Mouse (Mus musculus) cerebellum, adult 18-20 months (tissue): ENCODE measurements around the gene Tpm1.
A peak's percentile ranks its signal among the peaks of the same experiment; 100 is the strongest.

Experiments used
- DNase-seq, 2 experiments: peaks; one replicate each; pipeline ENCODE4 v3.0.0; 2021

The Tpm1 gene

DNA sequence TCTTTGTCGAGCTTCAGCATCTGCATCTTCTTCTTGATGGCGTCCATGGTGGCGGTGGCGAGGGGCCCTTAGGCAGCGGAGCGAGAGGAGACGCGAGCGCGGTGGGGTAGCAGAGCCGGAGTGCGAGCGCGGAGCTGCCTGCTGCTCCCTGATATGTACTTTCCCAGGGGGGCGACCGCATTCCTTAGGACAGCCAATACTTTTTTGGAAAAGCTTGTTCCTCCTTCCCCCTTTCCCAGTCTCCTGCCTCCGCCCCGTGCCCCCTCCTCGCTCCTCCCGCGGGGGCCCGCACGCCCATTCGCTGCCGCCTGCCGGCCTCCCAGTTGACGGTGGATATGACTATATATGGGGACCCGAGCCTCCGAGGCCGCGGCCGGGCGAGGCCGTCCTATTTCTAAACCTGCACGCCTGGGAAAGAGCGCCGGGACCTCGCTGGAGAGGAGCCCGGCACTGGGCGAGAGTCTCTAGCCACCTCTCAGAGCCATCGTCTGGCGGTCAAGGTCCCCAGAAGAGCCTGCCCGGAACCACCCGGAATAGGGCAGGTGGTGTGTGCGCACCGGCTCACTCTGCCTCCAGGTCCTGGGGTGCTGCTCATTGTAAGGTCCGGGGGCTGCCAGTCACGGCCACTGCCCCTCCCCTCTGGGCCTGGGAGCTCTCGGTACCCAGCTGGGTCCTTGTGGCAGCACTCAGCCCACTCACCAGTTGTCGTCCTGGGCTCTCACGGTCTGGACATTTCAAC lies at the start of gene Tpm1:
Tpm1 (minus strand) TSS at position 321 of the 739 bp plus-strand sequence.
- peak; percentile 64 to 65 for DNase-seq

DNA sequence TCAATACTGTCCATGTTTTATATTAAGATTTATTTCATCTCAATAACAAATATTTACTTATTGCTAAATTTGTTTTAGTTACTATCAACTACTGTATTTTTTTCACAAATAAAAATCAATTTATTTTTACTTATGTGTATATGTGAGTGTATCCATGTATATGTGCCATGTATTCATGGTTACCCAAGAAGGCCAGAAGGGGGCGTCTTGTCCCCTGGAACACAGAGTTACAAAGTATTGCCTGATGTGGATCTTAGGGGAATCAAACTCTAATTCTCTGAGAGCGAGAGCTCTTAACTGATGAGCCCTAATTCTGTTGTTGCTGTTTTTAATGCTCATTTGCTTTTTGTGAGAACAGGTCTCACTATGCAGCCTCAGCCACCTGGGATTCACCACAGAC lies 45.2 kb upstream of the Tpm1 start:
- DNase-seq, result no peak

DNA sequence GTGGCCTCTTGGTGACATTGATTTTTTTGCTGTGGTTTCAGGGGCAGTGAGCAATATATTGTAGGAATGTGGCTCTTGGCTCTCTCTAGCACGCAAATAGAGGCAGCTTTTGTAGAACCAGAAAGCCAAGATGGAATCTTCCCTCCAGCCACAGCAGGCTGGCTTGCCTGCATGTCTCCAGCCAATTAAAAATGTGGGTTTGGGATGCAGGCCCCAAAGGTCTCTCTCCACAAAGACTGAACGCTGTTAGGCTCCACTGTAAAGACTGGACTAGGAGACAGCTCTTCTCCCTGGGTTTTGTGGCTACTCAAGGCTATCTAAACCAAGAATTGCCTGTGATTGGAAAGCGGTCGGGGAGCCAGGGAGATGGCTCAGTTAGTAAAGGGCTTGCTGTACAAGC lies 43.0 kb upstream of the Tpm1 start:
- no peak for DNase-seq

DNA sequence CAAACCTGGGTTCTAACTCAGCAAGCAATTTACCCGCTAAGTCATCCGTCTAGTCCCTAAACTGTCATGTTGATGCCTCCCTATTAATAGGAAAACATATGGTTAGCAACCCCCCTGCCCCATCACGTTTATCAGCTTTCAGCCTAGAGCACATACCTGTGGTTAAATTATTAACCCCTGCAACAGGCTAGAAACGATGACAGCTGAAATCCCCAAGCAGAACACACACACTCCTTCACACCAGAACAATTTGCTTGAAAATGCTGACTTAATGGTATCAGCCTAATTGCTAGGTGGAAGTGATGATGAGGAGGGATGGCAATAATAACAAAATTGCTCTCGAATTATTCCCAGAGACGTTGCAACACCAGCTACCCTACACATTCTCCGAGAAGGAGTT lies 42.4 kb upstream of the Tpm1 start:
- no peak for DNase-seq

DNA sequence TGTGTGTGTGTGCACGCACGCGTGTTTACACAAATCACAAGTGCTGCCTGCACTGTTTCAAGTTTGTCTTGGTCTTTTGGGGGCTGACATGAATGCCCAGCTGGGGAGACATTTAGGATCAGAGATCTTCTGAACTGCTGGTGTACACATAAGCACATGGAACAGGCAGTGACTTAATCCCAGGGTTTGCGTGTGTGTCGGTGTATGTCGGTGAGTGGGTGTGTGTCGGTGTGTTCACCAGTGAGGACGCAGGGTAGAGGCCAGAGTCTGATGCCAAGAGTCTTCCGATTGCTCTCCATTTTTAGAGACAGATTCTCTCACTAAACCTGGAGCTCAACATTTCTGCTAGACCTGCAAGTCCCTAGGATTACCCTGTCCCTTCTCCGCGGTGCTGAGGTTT lies 41.9 kb upstream of the Tpm1 start:
- DNase-seq, result no peak

DNA sequence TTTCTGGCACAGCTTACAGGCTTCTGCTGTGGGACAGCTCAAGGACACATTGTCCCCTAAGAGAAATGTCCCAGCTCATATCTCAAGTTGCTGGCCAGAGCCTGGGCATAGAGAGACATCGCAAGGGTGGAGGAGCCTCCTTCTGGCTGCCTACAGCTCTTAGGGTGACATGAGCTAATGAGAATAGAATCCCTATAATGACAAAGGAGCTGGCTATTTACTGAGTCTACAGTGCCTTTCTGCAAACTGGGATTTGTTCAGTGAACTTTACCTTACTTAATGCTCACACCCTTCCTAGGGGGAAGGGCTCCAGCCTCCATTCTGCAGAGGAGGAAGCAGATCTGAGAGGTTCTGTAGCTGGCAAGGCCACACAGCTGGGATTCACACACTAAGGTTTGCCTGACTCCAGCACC lies 41.4 kb upstream of the Tpm1 start:
- DNase-seq, result no peak

DNA sequence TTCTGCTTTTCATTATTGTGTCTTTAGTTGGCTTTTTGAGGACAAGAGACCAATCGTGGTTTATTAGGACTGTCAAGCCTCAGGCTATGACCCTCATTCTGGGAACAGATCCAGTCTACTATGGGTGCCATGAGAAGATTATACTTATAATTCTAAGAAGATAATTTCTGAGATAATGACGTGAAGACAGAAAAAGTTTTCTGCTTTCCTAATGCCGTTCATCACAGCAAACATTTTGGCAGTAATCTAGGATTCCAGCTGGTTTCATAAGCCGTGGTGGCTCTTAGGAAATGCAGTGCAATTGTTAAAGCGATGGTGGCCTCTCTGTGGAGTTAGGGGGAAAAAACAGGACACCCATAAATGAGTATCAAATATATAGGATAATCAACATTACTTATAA lies 40.0 kb upstream of the Tpm1 start:
- no peak for DNase-seq

DNA sequence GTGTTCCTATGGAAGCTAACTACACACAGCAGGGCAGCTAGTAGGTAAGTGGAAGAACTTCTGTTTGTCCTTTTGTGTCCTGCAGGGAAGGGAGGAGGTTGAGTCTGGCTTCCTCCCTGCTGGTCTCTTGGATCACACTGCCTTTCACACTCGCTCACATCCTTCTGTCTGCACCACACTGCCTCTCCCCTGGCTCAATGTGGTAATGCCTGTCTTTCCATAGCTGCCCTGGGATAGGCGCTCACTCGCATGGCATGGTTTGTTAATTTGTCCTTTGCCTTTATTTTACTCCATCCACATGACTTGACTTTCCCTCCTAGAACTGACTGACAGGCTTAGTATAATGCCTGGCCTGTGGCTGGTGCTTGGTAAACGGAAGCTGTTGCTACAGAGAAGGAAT lies 34.6 kb upstream of the Tpm1 start:
- DNase-seq, result no peak

DNA sequence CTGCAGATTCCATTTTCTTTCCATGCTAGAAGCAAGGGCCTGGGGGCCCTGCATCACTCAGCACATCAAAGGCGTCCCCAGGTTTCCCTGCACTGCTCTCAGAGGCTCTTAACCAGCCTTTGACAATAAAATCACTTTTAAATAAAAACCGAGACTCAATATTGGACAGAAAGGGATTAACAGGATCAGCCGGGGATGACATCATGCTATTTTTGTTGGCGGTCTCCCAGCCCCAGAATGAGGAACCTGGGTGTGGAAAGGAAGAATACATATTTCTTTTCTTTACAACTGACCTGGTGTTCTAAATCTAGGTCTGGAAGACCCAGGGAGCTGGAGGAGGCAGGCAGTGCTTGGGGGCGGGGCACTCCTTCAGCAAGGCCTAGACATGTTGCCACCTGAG lies 32.5 kb upstream of the Tpm1 start:
- no peak for DNase-seq

DNA sequence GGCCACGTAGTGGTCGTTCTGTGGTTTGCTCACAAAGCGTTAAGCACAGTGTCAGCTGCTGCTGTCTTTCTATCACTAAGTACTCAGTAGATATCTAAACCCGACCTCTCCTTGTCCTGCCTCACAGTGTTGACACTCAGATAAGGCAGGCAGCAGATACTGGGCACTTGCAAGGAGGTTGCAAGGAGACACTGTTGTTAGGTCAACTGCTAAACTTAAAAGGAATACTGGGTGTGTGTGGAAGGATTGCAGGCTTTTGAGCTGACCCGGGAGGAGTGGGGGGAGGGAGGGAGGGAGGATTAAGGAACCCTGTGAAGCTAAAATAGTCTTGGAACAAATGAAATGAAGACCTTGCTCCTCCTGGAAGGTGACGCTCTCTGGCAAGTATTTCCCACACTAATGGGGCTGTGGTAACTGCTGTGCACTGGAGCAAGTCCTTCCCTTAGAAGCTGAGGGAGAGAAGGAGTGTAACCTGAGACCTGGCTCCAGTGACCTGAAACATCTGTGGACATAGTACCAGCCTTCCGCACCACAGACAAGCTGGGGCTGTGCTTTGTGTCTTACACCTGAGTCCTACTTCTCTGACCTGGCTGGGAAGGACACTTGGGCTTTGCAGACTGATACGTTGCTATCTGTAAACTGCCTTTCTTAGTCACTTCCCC lies 28.6 kb upstream of the Tpm1 start:
- no peak for DNase-seq

DNA sequence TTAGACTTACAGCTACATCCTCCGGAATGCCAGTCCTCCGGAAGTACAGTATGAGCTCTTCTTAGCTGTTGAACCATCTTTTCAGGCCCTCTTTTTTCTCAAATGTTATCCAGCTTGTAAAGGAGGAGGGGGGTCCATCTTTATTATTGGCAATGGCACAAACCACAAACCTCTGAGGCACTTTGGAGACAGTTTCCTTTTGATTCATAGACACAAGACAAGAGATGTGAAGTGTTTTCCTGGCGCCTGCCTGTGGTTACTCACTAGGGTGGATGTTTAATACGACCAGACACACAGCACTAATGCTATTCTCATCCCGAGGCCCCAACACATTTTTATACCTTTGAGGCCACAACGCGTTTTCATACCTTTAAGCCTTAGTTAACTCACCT lies 28.1 kb upstream of the Tpm1 start:
- DNase-seq, result no peak

DNA sequence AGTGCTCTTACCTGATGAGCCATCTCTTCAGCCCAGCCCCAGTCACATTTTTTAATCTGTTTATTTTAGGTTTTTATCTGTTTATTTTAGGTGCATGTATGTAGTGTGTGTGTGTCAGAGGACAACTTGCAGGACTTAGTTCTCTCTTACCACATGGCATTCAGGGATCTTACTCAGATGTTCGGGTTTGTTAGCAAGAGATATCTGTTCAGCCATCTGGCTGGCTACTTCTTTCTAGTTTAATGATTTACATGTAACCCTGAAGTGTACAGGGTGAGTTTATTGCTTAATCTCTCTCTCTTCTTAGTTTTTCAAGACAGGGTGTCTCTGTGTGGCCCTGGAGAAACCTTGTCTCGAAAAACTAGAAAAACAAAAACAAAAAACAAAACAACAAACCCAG lies 23.0 kb upstream of the Tpm1 start:
- DNase-seq, result no peak

DNA sequence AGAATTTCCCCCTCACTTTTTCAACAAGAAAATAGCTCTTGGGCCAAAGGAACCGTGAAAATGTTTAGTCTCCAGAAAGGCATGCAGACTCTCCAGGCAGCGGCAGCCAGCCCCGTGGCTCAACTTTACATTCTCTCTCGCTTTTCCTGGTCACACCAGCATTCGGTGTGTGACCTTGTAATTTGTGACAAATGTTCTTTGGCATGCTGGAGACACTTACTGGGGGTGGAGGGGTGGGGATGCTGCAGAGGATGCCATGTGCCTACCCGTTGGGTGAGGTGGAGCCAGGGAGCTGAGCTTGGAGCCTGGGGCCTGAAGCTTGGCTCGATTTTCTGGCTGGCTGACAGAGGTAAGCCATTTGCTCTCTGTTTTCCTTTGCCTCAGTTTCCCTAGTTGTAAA lies 22.4 kb upstream of the Tpm1 start:
- DNase-seq, result no peak

DNA sequence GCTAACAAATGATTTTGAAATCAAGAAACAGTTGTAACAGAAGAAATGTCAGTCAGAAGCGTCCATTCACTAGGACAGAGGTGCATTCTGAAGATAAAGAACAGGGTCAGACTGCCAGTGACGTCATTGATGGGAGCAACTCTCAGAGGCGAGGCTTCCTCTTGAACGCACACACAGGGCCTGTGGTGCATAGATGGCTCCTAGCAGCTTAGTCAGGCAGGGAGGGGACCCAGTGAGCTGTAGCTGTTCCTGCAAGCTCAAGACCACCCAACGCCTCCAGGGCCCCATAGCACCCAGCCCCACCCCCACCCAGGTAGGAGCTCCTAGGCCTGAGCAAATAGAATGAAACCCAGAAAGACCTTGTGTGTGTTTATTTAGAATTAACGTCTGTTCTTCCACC lies 21.9 kb upstream of the Tpm1 start:
- DNase-seq, result no peak

DNA sequence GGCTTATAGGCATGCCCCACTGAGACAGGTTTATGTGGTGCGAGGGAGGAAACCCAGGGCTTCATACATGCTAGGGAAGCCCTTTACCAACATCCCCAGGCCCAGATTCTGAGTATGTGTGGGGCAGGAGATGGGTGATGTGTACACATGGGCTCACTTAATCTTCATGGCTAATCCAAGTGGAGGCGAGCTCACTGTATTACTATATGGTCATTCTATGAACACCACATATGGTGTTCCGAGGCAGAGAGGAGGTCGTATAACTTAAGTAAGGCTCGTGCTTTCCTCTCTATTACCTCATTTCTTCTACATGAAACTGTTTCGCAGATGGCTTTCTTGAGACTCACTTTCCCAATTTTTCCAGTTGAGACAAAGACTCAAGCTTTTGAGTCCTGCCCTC lies 17.4 kb upstream of the Tpm1 start:
- no peak for DNase-seq

DNA sequence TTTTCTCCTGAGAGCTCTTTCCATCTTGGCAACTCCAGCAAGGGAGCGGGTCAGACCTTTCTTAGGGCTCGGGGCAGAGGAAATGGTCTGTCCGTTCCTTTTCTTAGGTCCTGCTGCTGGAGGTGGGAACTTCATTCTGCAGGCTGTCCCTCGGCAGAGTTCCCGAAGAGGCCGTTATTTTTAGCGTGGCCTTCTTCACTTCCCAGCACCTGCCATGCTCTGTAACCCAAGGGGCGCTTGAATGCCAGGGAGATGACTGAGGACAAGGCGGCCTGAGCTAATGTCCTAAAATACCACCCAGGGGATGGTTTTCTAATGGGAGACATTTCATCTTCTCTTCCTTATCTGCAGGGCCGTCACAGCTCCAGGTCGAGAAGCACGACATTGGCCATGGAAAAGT lies 10.5 kb upstream of the Tpm1 start:
- no peak for DNase-seq

DNA sequence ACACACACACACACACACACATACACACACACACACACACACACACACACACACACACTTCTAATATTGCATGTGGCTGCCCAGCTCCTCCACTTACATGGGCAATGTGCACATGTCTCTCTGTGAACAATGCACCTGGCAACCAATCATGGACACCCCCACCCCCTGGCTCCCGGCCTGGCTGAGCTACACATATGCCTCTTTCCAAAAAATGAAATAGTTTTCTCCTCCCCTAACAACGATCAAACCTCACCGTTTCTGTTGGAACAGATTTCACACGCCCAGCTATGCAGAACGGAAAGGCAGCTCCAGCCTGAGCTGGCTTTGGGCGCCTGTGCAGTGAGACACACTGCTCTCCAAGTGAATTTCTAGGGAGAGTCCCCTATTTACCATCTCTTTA lies 9.2 kb upstream of the Tpm1 start:
- no peak for DNase-seq

DNA sequence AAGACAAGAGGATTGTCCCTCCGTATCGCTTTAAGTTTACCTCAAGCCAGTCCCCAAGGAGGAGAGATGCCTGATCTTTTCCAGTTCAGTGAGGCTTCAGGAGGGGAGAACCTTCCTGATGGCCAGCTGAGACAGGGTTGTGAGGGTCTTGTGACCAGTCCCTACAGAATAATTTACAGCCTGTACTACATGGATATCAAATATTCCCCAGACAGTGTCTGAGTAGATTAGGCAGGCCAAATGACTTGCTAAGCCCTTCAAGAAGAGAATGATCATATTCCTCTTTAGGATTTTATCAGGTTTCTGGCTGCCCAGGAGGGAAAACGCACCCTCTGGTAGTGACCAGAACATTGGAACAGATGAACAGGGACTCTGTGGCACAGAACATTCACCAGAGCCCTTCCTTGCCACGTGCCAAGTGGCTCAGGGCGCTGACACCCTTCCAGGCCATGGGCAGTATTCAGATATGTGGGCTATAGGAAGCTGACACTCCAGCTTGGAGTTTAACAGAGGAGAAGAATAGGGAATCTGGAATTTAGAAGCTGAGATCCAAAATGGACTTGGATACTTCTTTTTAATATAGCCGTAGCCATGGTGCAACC lies 1.6 kb upstream of the Tpm1 start:
- DNase-seq, result no peak

DNA sequence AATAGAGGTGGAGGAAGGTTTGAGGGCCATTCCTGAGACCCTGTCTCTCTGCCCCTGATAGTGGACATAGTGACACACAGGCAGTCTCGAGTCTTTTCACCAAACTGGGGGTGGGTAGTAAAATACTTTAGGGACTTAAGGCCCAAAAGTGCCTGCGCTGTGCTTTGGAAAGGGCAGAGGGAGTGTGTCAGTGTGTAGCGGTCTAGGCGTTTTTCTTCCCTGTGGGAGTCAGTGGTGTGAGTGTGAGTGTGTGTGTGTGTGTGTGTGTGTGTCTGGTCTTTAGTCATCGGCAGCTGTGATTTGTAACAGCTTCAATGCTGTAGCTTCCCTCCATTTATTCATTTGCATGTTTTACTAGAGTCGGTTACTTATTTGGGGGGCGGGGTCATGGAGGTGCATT lies 630 bp upstream of the Tpm1 start:
- no peak for DNase-seq

DNA sequence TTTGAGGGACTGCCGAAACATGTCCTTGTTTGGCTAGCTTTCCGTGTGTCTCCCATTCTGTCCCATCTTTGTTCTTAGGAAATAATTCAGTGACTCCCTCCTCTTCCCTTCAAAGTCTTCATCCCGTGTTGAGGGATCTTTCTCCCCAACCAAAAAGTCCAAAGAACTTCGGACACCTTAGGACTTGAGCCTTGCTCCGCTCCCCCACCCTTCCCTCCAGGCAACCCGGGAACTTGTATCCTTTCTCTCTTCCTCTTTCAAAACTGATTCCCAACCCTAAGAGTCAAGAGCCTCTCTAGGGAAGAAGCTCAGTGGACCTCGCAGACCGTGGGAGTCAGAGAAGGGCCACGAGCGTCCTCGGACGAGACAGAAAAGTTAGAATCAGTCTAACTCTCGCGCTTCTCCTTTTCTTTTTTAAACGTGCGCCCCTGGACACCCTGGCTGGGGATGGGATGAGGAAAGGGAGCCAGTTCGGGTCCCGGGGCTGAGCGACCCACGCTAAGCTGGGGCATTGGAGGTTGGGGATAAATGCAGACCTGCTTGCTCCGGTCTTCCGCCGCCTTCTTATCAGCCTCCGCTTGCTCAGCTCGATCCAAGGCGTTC lies 622 bp downstream of the Tpm1 start:
- DNase-seq, result no peak

DNA sequence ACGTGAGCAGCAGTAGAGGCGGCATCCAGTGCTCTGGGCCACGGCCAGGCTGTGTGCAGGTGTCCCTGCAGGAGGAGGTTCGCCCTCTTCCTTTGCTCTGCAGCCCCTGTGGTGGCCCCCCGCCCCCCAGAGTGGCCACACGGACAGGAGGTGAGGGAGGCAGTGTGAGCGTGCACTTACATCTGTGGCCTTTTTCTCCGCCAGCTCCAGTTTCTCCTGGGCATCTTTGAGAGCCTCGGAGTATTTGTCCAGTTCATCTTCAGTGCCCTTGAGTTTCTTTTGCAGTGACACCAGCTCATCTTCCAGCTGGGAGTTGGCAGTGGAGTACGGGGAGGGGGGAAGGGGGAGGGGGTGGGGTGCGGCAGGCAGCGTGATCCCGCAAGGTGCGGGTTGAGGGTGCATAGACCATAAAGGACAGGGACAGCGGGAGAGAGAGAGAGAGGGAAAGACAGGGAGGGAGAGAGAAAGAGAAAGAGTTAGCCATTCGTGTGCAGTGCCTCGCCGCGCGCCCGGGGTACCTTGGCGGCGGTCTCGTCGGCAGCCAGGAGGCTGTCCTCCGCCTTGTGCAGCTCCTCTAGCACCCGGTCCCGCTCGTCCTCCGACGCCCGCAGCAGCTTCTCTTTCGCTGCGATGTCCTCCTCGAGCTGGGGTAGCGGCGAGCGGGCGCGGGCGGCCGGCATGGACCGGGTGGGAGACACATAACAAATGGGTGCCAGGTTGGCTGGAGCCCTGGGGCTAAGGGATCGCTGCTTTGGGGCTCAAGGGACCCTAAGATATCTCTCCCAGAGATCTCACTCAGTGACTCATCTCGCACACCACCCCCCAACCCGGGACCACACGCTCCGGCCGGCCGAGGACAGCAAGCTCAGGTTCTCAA lies 1.4 kb downstream of the Tpm1 start:
- peak; percentile 25 to 47 for DNase-seq

DNA sequence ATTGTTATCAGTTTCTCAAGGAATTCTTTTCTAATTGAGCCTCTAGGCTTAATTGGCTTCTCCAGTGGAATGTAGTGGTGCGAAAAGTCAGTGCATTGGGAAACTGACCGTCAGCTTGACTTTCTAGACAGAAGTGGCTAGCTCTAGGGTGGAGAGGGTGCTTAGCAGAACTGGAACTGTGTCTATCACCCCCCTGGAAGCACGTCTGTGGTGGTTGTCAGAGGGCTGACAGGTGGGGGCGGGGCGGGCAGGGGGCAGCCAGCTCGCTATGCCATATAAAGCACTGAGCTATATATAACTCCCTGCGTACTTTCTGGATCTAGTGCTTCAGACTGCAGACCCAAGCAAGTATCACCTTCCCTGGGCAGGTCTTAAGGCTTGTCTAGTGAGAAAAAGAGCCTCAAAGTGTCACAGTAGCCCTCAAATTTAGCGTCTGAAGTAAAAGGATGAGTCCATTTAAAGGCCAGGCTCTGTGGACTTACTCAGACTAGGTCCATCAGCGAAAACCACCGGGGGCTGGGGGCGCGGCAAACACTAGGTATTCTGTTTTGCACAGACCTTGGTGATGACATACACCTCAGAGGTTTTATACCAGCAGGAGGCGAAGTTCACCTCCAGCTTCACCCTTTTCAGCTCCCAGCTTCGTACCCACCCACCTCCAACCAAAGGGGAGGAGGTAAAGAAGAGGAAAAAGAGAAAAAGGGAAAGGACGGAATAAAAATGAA lies 2.2 kb downstream of the Tpm1 start:
- no peak for DNase-seq
